Mouse (Mus musculus) lung, adult 2 months (tissue): ENCODE data around the gene Zfp712. TPM values are rescaled to one million over a fixed set of nuclear protein-coding genes. Genes with fewer than 3 reads are reported as not detected.

ENCODE experiments used
- DNase-seq: peaks from one replicate; pipeline ENCODE4 v3.0.0; 2022
- H3K4me1 ChIP-seq: fragments of 200-500 bp; 2 replicates; pipeline ENCODE4 v1.6.1; 2011; ENCODE audit warnings: low read length; ENCODE audit not compliant: control insufficient read depth, insufficient read depth
- H3K4me3 ChIP-seq: fragments of 200-500 bp; replicated peaks from 2 replicates; pipeline ENCODE3; 2011; ENCODE audit warnings: low read depth, mild to moderate bottlenecking, control low read depth, low read length; ENCODE audit errors: extremely low read depth
- CTCF ChIP-seq: fragments of 200-500 bp; IDR thresholded peaks from 2 replicates; pipeline ENCODE4 v1.5.1; 2011; ENCODE audit warnings: mild to moderate bottlenecking, low read length, control low read depth; ENCODE audit not compliant: insufficient read depth
- POLR2A ChIP-seq: fragments of 200-500 bp; IDR thresholded peaks from 2 replicates; pipeline ENCODE4 v1.6.1; 2011; ENCODE audit warnings: low read depth, mild to moderate bottlenecking, control low read depth, low read length, borderline replicate concordance; ENCODE audit errors: extremely low read depth
- WGBS: fragments of 180-500 bp; shearing (Covaris S2); methylation state at CpG from one replicate; pipeline ENCODE4 v1.1.7; 2018; 5-methylcytosine and 5-hydroxymethylcytosine counted together
- polyA plus RNA-seq: library from polyadenylated mRNA; depleted of rRNA; stranded (reverse); fragments of >200 nt; gene quantifications from 2 replicates; pipeline ENCODE4 v1.2.3, GENCODE M21; 2012; rRNA removed

Zfp712 gene
- polyA plus RNA-seq: 0.22 and 0.49 TPM in 2 replicates

DNA sequence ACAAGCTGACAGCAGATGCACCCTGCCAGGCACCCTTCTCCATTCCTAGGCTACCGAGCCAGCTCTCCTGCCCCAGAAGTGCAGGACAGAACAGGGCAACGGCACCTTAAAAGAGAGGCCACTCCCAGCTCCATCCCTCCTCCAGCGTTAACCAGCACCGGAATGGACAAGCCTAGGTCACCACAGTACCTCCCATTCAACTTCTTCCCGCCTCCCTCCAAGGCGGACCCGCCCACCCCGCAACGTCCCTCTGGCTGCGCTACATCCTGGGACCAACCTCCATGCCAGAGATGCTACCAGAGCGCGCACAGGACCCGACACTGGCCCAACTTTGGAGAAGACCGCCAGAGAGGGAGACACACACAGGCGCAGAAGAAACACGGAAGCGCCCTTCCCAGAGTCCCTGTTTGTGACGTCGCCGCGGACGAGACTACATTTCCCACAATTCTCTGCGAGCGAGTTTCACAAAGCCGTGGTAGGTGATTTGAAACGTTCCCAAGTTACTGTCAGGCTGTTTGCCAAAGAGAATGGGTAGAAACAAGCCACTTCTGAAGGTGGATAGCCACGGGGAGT is at the start of gene Zfp712:
Gene Zfp712 (minus strand): TSS at position 385 of the 573 bp plus-strand sequence.
- Histone ChIP-seq H3K4me3 (peak within 1 kb of the TSS; percentile 99), H3K4me1 (peaks cover 5% of the 10 kb centered on the region)
- under 1% methylated on average over 27 of the region's 27 CpGs for WGBS
- DNase-seq: peak; percentile 94
- TF ChIP-seq POLR2A (peak; percentile 63; the same call in 1 of the 2 replicates), CTCF (no peak)

GRCm38 (mm10) chr13:67108821-67109206 is 47.8 kb upstream of the Zfp712 start:
- TF ChIP-seq CTCF: peak; percentile 52
- TF ChIP-seq POLR2A: no peak
- WGBS: 3% methylated on average over 9 of the region's 9 CpGs
- H3K4me3 ChIP-seq: peak overlapping the region; percentile 91

DNA sequence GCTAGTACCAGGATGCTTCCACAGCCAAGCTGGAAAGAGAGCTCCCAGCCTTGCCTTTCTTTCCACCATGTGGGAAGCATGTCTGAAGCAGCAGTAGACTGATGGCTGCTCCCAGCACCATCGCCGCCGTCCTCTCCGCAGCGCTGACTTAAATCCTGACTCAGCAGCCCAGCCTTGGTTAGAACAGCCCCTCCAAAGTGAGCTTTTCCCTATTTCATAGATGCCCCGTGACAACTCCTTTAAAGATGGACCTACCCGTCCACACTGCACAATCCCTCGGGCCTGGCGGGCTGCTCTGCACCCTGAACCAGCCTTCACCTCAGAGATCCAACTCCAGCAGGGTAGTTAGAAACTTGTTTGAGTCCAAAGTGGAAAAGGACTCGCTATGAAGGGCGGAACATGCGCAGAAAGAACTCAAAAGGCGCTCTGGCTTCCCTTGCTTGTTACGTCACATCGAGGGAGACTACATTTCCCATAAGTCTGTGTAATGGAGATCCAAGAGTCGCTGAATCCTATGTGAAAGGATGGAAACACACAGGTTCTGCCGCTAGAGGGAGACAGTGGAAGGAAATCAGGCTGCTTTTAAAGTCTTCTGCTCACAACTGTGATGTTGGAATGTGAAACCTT is 47.3 kb upstream of the Zfp712 start, which contains the start of gene Gm28557:
Gene Gm28557 (minus strand): TSS at position 411 of the 627 bp plus-strand sequence.
- TF ChIP-seq CTCF (peak; percentile 45), POLR2A (peak; percentile 48; the same call in 1 of the 2 replicates)
- 0 out of 2 replicates have a peak, but pooled peaks cover 2% of the 10 kb centered on the region for H3K4me1 ChIP-seq
- peak within 1 kb of the TSS; percentile 91 for H3K4me3 ChIP-seq
- under 1% methylated on average over 17 of the region's 17 CpGs for WGBS
- DNase-seq: peak; percentile 80

More at GRCm38 (mm10) chr13:67108821-67109206, 47.8 kb upstream of the Zfp712 start:
- H3K4me1 ChIP-seq: 0 out of 2 replicates have a peak, but pooled peaks cover 2% of the 10 kb centered on the region
- DNase-seq: peak; percentile 36

GRCm38 (mm10) chr13:67107681-67108080 is 46.7 kb upstream of the Zfp712 start:
- H3K4me1 ChIP-seq: 0 out of 2 replicates have a peak, but pooled peaks cover 2% of the 10 kb centered on the region
- WGBS: 36% methylated on average over 9 of the region's 9 CpGs
- no peak for DNase-seq
- TF ChIP-seq POLR2A (no peak), CTCF (no peak)
- no peak overlapping the region for H3K4me3 ChIP-seq

DNA sequence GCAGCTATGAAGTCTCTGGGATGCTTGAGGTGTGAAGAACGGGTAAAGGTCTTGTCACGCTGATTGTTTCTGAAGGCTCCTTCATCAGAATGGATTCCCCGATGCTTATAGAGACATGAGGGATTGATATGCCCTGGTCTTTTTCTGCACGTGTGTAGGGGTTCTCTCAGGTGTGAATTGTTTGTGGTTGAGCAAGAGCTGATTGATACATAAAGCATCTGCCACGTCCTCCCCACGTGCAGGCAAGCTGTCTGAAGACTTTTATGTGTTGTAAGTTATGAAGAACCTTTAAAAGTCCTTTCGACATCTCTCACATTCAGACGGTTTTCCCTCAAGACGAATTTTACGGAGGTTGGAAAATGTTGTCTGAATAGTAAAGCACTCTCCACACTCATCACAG is 36.9 kb upstream of the Zfp712 start, which contains the start of gene Zfp708:
Gene Zfp708 (minus strand): TSS at position 101 of the 400 bp plus-strand sequence.
- WGBS: 87% methylated on average over 10 of the region's 10 CpGs
- no peak for DNase-seq
- TF ChIP-seq CTCF (no peak), POLR2A (no peak)
- no peaks in the 10 kb centered on the region for H3K4me1 ChIP-seq
- no peak within 1 kb of the TSS for H3K4me3 ChIP-seq

- H3K4me1 ChIP-seq: no peaks in the 10 kb centered on the region
- DNase-seq: no peak
- H3K4me3 ChIP-seq: no peak overlapping the region
- WGBS: 83% methylated on average over 1 of the region's 1 CpGs
- TF ChIP-seq POLR2A (no peak), CTCF (no peak)
These were observed 29.2 kb upstream of the Zfp712 start for GRCm38 (mm10) chr13:67090154-67090553.

DNA sequence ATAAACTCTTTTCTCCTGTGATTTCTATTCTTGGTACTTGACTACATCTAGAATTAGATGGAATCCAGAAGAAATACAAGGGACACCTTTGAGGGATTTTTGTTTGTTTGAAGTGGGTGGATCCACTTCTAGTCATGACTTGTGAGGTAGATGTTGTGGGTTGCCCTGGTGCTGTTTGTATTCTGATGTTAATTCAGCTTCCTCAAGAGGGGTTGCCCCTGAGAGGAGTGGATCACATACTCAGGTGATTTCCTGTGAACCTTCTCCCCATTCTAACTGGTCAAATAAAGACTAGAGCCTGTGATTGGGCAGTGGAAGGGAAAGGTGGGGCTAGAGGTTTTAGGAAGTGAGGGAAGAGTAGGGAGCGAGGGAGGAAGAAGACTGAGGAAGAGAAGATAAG is 21.0 kb upstream of the Zfp712 start:
- TF ChIP-seq CTCF (no peak), POLR2A (no peak)
- Histone ChIP-seq H3K4me1 (no peaks in the 10 kb centered on the region; the same call in 1 of the 2 replicates), H3K4me3 (no peak overlapping the region)
- WGBS: 58% methylated on average over 1 of the region's 1 CpGs
- DNase-seq: no peak

DNA sequence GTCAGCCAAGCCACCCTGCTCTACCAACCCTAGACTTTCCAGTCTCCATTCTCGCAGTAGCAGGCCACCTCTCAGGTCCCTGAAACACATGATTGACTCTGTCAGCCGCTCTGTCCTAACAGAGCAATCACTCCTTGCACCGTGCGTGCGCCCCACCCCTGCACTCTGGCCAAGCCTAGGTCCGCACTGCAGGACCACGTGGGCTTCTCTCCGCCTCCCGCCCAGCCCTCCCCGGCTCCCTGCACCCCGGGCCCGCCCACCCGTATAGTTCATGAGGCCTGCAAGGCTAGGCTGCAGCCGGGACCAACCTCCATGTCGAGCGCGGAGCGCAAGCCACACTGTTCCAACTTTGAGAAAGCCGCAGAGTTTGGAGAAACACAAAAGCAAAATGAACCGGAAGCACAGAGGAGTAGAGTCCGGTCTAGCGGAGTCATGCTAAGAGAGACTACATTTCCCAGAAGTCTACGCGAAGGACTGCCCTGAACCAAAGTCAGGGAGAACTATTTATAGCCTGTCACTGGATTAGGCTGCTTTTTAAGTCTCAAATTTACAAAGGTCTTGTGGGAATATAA is 20.3 kb upstream of the Zfp712 start:
- H3K4me1 ChIP-seq: no peaks in the 10 kb centered on the region; the same call in 1 of the 2 replicates
- peak overlapping the region; percentile 98 for H3K4me3 ChIP-seq
- peak; percentile 78 for DNase-seq
- TF ChIP-seq CTCF (no peak), POLR2A (peak; percentile 80; the same call in 1 of the 2 replicates)
- WGBS: under 1% methylated on average over 24 of the region's 24 CpGs

- no peak overlapping the region for H3K4me3 ChIP-seq
- DNase-seq: no peak
- WGBS: 97% methylated on average over 2 of the region's 2 CpGs
- TF ChIP-seq CTCF (no peak), POLR2A (no peak)
- no peaks in the 10 kb centered on the region; the same call in 1 of the 2 replicates for H3K4me1 ChIP-seq
These were observed 16.3 kb upstream of the Zfp712 start for GRCm38 (mm10) chr13:67077244-67077643.

DNA sequence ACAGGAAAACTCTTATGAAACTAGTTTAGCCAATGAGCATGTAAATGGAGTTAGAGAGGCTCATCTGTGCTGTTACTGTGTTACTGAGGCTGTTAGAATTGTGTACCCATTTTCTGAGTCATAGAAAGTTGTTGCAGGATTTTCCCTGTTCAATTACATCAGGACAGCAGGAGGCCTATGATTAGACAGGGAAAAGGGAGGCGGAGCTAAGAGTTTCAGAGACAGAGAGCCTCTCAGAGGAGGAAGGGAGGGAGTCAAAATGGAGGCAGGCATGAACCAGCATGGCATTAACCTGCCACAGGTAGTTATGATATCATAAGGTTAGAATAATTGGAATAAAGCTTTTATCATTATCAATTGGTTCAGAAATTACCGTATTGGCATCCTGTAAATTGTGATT is 11.8 kb upstream of the Zfp712 start:
- Histone ChIP-seq H3K4me3 (no peak overlapping the region), H3K4me1 (no peaks in the 10 kb centered on the region)
- DNase-seq: no peak
- TF ChIP-seq POLR2A (no peak), CTCF (no peak)
- 95% methylated on average over 2 of the region's 2 CpGs for WGBS
